Mouse (Mus musculus): ENCODE measurements around the gene Eef1akmt3.

GRCm38 (mm10) chr10:126987183-126988118 lies 53.9 kb downstream of the Eef1akmt3 start:
- TF ChIP-seq TAL1 (IDR thresholded peaks at IDR 0.05; ENCODE audit: low read length) (no peak), GATA1 (IDR thresholded peaks at IDR 0.05; ENCODE audit: low read length) (no peak)
